Mouse (Mus musculus) liver, embryonic 14.5 days (tissue): ENCODE data around the gene Slc25a39.

Experiments
- CTCF ChIP-seq: IDR thresholded peaks from 2 replicates; pipeline ENCODE4 v1.5.1; 2016; ENCODE audit warnings: antibody characterized with exemption, low read depth, control low read depth
- EP300 ChIP-seq: IDR thresholded peaks from 2 replicates; pipeline ENCODE4 v1.6.1; 2016; ENCODE audit warnings: antibody characterized with exemption, low read depth

- TF ChIP-seq CTCF: no peak
- TF ChIP-seq EP300: no peak
Measured at GRCm38 (mm10) chr11:102444781-102445180, 37.0 kb upstream of the Slc25a39 start.
